Mouse (Mus musculus) bone marrow, adult 2 months (tissue): Measurements from ENCODE around the gene Itgb1bp1. TPM values are rescaled to one million over a fixed set of nuclear protein-coding genes. Genes with fewer than 3 reads are reported as not detected.

Source experiments
- H3K27ac ChIP-seq: fragments of 200-500 bp; 2 replicates; pipeline ENCODE4 v1.5.1; 2012; ENCODE audit warnings: low read depth, mild to moderate bottlenecking, control low read depth, inconsistent platforms, low read length; ENCODE audit not compliant: control insufficient read depth, poor library complexity, insufficient read depth
- H3K4me1 ChIP-seq: fragments of 200-500 bp; 2 replicates; pipeline ENCODE4 v1.6.1; 2011; ENCODE audit warnings: low read length; ENCODE audit not compliant: control insufficient read depth, insufficient read depth
- H3K4me3 ChIP-seq: fragments of 200-500 bp; replicated peaks from 2 replicates; pipeline ENCODE3; 2011; ENCODE audit warnings: mild to moderate bottlenecking, low read depth, low read length, control low read depth; ENCODE audit not compliant: control insufficient read depth
- CTCF ChIP-seq: fragments of 200-500 bp; IDR thresholded peaks from 2 replicates; pipeline ENCODE4 v1.5.1; 2011; ENCODE audit warnings: low read length, control low read depth; ENCODE audit not compliant: control insufficient read depth, insufficient read depth
- POLR2A ChIP-seq: fragments of 200-500 bp; IDR thresholded peaks from 2 replicates; pipeline ENCODE4 v1.6.1; 2011; ENCODE audit warnings: low read depth, mild to moderate bottlenecking, control low read depth, low read length, borderline replicate concordance; ENCODE audit not compliant: control insufficient read depth
- WGBS: fragments of 180-500 bp; shearing (Covaris S2); methylation state at CpG from one replicate; pipeline ENCODE4 v1.1.7; 2018; 5-methylcytosine and 5-hydroxymethylcytosine counted together
- polyA plus RNA-seq: library from polyadenylated mRNA; stranded (reverse); fragments of >200 nt; gene quantifications from 2 replicates; pipeline ENCODE4 v1.2.4, GENCODE M21; 2011; ENCODE audit warnings: low replicate concordance; ENCODE audit not compliant: missing spikeins, insufficient read depth, insufficient read length

The Itgb1bp1 gene
- polyA plus RNA-seq, 1 experiment = 45.6 TPM

DNA sequence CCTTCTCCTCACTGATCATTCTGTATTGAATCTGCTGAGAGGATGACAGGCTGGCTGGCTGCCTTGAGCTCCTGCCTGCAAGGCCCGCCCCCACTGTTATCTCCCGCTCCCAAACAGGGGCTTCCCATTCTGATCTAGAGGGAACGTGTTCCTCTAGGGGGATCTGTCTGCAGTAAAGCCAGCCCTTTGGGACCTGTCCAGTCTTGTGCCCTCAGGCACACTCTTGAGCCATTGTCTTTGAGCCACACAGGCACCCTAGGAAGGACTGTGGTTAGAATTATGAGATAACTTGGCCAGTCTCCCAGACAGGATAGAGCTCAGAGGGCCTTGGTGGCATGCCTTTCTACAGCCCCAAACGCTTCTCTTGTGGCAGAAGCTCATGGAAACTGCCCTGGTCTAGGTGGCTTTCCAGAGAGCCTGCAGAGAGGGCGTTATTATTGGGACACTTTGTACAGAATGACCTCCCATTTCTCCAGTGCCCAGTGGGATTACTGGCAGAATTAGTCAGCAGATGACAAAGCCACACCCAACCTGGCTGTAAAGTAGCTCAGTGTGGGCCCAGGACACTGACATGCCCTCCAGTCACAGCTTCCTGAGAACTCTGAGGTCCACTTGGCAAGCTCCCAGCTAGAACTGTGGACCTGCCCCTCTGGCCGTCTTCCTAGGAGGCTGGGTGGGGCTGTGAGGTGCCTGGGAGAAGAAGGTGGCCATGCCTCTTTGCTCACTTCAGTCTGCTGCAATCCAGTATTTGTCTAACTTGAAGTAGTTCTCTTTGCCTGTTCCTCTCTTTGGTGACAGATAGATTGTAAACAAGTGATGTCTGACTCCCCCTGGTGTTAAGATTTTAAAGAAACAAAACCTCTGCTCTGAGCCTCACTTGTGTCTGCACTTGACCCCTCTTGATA, 58.8 kb downstream of the Itgb1bp1 start:
- 6% methylated on average over 6 of the region's 6 CpGs for WGBS
- TF ChIP-seq POLR2A (no peak), CTCF (no peak)
- Histone ChIP-seq H3K4me3 (no peak overlapping the region), H3K27ac (peak overlapping the region; percentile 53), H3K4me1 (peaks cover 3% of the 10 kb centered on the region)

DNA sequence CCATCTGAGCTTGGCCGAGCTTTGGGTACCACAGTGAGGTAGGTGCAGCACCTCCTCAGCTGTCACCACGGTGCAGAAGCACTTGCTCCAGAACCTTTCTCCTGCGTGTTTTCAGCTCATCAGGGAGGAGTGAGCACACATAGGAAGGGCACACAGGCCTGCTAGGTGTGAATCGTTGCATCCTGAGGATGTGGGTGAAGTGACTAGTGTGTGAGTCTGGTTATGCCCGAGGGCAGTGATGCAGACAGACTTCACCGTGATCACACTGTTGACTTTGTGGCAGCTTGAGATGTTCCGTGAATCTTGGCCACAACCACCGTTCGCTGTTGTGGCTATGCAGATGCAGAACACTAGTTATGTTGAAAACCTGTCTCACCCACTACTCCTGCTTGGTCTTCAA, 59.8 kb downstream of the Itgb1bp1 start:
- Histone ChIP-seq H3K4me1 (peaks cover 3% of the 10 kb centered on the region), H3K4me3 (no peak overlapping the region), H3K27ac (no peak overlapping the region)
- 47% methylated on average over 9 of the region's 9 CpGs for WGBS
- TF ChIP-seq CTCF = no peak
- no peak for TF ChIP-seq POLR2A

DNA sequence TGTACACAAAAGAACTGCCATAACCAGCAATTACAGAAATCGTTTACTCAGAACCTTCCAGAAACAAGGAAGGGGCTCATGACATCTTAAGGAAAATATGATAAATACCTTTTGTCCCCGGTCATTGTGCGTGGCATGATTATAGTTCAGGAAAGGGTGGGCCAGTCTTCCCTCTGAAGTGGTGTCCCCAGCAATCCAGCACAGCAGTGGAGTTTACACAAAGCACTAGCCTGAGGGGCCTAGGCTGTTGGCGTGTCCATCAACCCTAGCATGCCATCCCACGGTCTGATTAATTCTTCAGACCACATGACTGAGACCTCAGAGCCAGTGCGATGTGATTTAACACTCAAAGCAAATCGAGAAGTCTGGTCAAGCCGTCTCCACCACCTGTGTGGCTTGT, 60.7 kb downstream of the Itgb1bp1 start:
- WGBS = 87% methylated on average over 8 of the region's 8 CpGs
- TF ChIP-seq POLR2A (no peak), CTCF (no peak)

DNA sequence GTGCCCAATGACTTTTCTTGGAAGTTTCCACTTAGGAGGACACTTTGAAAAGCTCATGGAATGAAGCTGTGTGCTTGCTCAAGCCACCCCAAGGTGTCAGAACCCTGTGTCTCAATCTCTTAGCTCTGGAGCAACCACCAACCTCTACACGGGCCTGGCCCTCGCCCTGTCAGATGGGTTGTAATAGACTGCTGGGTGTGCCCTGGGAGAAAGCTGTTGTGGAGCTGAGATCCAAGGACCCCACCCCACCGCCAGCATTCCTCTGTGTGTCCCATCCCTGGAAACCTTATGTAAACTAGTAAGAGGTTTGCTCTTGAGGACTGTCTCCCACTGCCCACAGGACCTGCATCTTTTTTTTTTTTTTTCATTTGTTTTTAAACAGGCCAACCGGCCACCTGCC, 62.2 kb downstream of the Itgb1bp1 start:
- 70% methylated on average over 4 of the region's 4 CpGs for WGBS
- peaks cover 3% of the 10 kb centered on the region for H3K4me1 ChIP-seq
- TF ChIP-seq POLR2A (no peak), CTCF (no peak)
- H3K27ac ChIP-seq = no peak overlapping the region
- no peak overlapping the region for H3K4me3 ChIP-seq

More for the DNA sequence above, 60.7 kb downstream of the Itgb1bp1 start:
- Histone ChIP-seq H3K27ac (no peak overlapping the region), H3K4me1 (peaks cover 3% of the 10 kb centered on the region), H3K4me3 (no peak overlapping the region)

DNA sequence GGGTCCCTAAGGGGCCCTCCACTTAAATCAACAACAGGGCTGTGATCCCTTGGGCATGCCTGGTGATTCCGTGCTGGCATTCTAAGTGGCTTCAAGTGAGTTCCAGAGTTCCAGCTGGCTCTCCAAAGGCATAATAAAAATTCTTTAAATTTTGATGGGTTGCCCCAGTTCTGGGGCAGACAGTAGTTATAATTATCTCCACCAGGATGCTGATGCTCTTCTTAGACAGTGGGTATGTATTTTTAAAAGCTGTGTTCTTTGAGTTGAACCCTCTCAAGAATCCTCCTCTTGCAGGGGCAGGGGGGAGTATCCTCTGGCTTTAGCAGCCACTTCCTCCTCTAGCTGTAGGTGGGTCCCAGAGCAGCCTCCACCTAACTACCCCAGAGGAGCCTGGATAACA, 65.5 kb downstream of the Itgb1bp1 start:
- H3K4me1 ChIP-seq = no peaks in the 10 kb centered on the region
- 82% methylated on average over 1 of the region's 1 CpGs for WGBS

DNA sequence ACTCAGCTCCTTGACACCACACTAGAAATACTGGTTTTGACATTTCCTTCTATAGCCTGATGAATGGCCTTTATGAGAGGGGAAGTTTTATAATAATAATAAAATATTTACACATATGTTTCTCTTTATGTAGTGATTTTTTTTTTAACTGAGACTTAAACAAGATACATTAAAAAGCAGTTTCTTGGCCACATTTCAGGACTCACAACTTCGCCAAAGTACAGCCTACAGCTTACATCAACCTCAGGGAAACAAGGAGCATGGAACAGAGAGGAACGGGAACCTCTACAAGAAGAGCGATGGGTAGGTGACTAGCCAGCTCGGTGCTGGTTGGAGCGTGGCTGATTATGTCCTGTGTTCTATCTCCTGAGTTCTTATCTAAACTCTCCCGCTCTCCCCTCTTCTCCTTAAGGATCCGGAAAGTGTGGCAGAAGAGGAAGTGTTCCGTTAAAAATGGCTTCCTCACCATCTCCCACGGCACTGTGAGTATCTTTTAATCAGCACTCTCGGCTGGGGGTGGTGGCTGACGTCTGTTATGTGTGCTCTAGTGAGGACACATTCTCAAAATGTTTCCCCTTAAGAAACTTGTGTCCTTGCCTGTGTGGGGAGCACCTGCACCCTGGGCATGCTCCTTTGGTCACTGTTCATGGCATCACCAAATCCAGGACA, 68.2 kb downstream of the Itgb1bp1 start:
- H3K4me1 ChIP-seq = no peaks in the 10 kb centered on the region
- 31% methylated on average over 11 of the region's 11 CpGs for WGBS
- no peak for TF ChIP-seq CTCF
- TF ChIP-seq POLR2A = no peak

More for the DNA sequence above, 65.5 kb downstream of the Itgb1bp1 start:
- Histone ChIP-seq H3K27ac (no peak overlapping the region), H3K4me3 (no peak overlapping the region)
- no peak for TF ChIP-seq CTCF
- TF ChIP-seq POLR2A = no peak

DNA sequence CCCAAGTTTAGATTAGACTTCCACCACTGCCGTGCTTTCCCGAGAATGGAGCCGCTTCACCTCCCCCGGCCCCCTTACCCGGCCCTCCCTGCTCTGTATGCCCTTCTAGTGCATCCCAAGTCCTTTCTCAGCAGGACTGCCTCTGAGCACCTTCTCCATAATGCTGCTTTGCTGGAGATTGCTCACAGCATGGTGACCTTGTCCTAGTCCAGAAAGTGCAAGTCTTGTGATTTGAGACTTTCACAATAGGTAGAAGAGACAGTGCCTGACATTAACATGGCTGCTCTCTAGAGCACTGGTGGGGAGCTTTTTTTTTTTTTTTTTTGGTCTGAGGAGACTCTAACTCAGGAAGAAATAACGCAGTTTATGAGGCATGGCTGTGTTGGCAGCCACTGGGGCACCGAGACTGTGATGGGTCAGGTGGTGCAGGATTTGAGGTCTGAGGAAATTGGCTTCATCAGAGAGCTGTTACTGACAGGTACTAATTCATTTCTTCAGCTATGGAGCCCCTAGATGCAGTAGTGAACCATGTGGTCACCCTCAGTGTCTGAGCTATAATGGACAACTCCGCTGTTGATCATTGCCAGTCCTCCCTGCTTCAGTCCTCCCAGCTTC, 71.4 kb downstream of the Itgb1bp1 start:
- 89% methylated on average over 8 of the region's 8 CpGs for WGBS
- Histone ChIP-seq H3K4me3 (no peak overlapping the region), H3K4me1 (no peaks in the 10 kb centered on the region), H3K27ac (no peak overlapping the region)
- TF ChIP-seq CTCF = no peak
- no peak for TF ChIP-seq POLR2A

More for the DNA sequence above, 68.2 kb downstream of the Itgb1bp1 start:
- no peak overlapping the region for H3K4me3 ChIP-seq
- no peak overlapping the region for H3K27ac ChIP-seq

DNA sequence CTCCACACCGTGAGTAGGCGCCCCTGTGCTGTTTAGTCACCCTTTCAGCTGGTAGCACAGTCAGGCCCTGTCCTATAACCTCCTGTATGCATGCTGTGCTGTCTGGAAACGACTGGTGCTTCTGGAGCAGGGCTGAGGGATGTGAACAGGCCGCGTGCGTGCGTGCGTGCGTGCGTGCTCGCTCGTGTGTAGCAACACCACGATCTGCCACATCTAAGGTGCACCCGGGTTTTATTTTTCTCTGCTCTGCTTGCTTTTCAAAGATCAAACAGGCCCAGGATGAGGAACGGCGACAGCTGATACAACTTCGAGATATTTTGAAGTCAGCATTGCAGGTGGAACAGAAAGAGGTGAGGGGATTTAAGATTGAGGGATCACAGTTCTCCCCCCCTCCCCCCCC, 73.2 kb downstream of the Itgb1bp1 start:
- WGBS = 81% methylated on average over 17 of the region's 17 CpGs
- no peak overlapping the region; the same call in 1 of the 2 replicates for H3K27ac ChIP-seq
- TF ChIP-seq CTCF (no peak), POLR2A (no peak)
- H3K4me3 ChIP-seq = no peak overlapping the region
- peaks cover 1% of the 10 kb centered on the region for H3K4me1 ChIP-seq
